Mouse (Mus musculus) megakaryocyte, embryonic 14.5 days (primary cell): ENCODE measurements around the gene Ammecr1.

Experiments
- FLI1 ChIP-seq: IDR thresholded peaks from 2 replicates; pipeline ENCODE4 v1.6.1; 2012; ENCODE audit warnings: low read length, inconsistent platforms, mixed read lengths
- GATA1 ChIP-seq: IDR thresholded peaks from 3 replicates; pipeline ENCODE4 v1.6.1; 2012; ENCODE audit warnings: mixed read lengths, low read length, inconsistent platforms, borderline replicate concordance

DNA sequence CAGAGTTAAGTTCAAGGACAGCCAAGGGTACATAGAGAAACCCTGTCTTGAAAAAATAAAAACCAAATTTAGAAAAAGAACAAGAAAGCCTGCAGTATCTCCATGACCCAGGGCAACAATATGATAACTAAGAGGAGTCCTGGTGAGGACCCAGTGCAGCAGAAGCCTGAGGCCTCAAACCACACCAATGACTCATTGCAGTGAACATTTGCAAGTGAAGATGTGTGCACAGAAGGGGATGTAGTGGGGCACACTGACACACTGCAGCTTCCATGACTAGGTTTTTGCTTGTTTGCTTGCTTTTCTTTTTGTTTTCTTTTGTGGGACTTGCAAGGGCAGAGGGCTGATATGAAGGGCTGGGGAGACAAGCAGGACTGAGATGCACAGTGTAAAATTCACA is 52.3 kb downstream of the Ammecr1 start:
- no peak for TF ChIP-seq GATA1
- no peak for TF ChIP-seq FLI1
